Mouse (Mus musculus): Measurements from ENCODE around the gene Ubxn10.

GRCm38 (mm10) chr4:138719264-138719596, 17.7 kb downstream of the Ubxn10 start:
- TF ChIP-seq CTCF (IDR thresholded peaks at IDR 0.05; ENCODE audit: low read depth, low read length) = no peak
- TF ChIP-seq POLR2A (IDR thresholded peaks at IDR 0.05; ENCODE audit: borderline replicate concordance, low read depth, low read length) = no peak
